Mouse (Mus musculus) hindbrain, postnatal 0 days (tissue): ENCODE data around the gene Ift80. TPM values are rescaled to one million over a fixed set of nuclear protein-coding genes. Genes with fewer than 3 reads are reported as not detected.

ENCODE experiments used
- ATAC-seq: fragments of 200-750 bp; cut with Nextera tagmentation; 2 replicates; pipeline ENCODE4 v1.8.0; 2017; ENCODE audit warnings: mild to moderate bottlenecking, moderate TSS enrichment, moderate library complexity
- DNase-seq: peaks from one replicate; pipeline ENCODE4 v3.0.0-alpha.2; 2015; ENCODE audit warnings: low spot score
- H3K27ac ChIP-seq: fragments of 300-500 bp; sonication (generic); 2 replicates; pipeline ENCODE4 v1.5.1; 2014; ENCODE audit warnings: mild to moderate bottlenecking
- H3K27me3 ChIP-seq: fragments of 300-500 bp; sonication (generic); 2 replicates; pipeline ENCODE4 v1.6.1; 2014; ENCODE audit warnings: low read length, mixed read lengths; ENCODE audit not compliant: insufficient read depth
- H3K36me3 ChIP-seq: fragments of 300-500 bp; sonication (generic); 2 replicates; pipeline ENCODE4 v1.6.1; 2014; ENCODE audit warnings: low read length, mixed read lengths; ENCODE audit not compliant: insufficient read depth
- H3K4me1 ChIP-seq: fragments of 300-500 bp; sonication (generic); 2 replicates; pipeline ENCODE4 v1.6.1; 2014; ENCODE audit warnings: antibody characterized with exemption, low read length, mixed read lengths; ENCODE audit not compliant: insufficient read depth
- H3K4me2 ChIP-seq: fragments of 300-500 bp; sonication (generic); 2 replicates; pipeline ENCODE4 v1.6.1; 2014; ENCODE audit warnings: low read depth, mild to moderate bottlenecking, low read length, moderate library complexity, mixed read lengths
- H3K4me3 ChIP-seq: fragments of 300-500 bp; sonication (generic); 2 replicates; pipeline ENCODE4 v1.5.1; 2014; ENCODE audit warnings: low read length
- H3K9ac ChIP-seq: fragments of 300-500 bp; sonication (generic); replicated peaks from 2 replicates; pipeline ENCODE4 v1.6.1; 2014; ENCODE audit warnings: mild to moderate bottlenecking, low read length, moderate library complexity, mixed read lengths
- H3K9me3 ChIP-seq: fragments of 300-500 bp; sonication (generic); 2 replicates; pipeline ENCODE4 v1.6.1; 2016; ENCODE audit warnings: low read length, mixed read lengths
- CTCF ChIP-seq: IDR thresholded peaks from 2 replicates; pipeline ENCODE4 v1.5.1; 2016; ENCODE audit warnings: antibody characterized with exemption, control low read depth, low read depth
- WGBS: fragments of 180-500 bp; shearing (Covaris S2); extraction: QIAGEN DNeasy Blood & Tissue Kit; methylation state at CpG from one replicate; pipeline ENCODE4 v1.1.7; 2014; 5-methylcytosine and 5-hydroxymethylcytosine counted together
- polyA plus RNA-seq: library from polyadenylated mRNA; unstranded; fragments of >200 nt; fragmentation: Nextera tagmentation; extraction: Ambion mirVana; gene quantifications from 2 replicates; pipeline ENCODE4 v1.2.1, GENCODE M21; 2015
- total RNA-seq: library from RNA; depleted of rRNA; stranded (reverse); fragments of >200 nt; gene quantifications from 2 replicates; pipeline ENCODE4 v1.2.3, GENCODE M21; 2014

Ift80 gene
- total and polyA plus RNA-seq, 2 experiments from 2014 or later: 5.3 to 7.7 TPM

DNA sequence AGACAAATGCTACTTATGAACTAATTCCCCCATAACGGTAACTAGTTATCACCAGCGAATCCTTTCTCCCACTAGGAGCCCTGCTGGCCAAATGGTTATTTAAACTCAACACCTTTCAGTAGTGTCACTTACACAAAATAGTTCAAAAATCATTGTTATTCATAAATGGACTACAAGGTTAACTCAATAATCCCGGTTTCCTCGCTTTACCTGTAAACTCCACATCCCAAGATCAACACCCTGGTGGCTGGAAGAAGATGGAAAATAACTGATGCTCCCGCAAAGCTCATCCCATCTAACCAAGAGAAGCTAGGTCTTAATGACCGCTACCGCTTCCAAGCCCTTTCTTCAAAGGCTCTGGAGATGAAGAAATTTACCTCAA lies 324 bp downstream of the Ift80 start:
- Histone ChIP-seq H3K27ac (0 out of 2 replicates have a peak overlapping the region, but pooled peaks have one; percentile 82), H3K27me3 (no peaks in the 10 kb centered on the region), H3K4me2 (peak overlapping the region; percentile 70), H3K4me3 (peak overlapping the region; percentile 91), H3K4me1 (no peaks in the 10 kb centered on the region; the same call in 1 of the 2 replicates), H3K36me3 (no peaks in the 10 kb centered on the region), H3K9ac (peak overlapping the region; percentile 65), H3K9me3 (no peaks in the 10 kb centered on the region)
- WGBS: under 1% methylated on average over 7 of the region's 7 CpGs
- DNase-seq (no peak), ATAC-seq (no peak; the same call in 1 of the 2 replicates)
- no peak; the same call in none of the 2 replicates for TF ChIP-seq CTCF

DNA sequence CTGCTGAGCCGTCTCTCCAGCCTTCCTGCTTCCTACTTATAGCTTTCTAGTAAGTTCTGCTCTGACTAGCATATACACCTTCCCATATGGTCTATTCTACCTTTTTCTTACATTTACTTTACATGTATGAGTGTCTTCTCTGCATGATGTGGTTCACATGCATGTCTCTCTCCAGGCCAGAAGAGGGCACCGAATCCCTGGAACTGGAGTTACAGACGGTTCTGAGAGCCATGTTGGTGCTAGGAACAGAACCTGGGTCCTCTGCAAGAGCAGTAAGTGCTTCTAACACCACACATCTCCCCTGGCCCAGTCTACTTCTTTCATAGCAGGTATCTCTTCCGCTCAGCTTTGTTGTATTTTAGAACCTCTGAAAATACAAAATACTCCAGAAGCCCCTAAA lies 1.6 kb downstream of the Ift80 start:
- no peaks in the 10 kb centered on the region for H3K9me3 ChIP-seq
- ATAC-seq: no peak
- 84% methylated on average over 4 of the region's 4 CpGs for WGBS
- H3K27me3 ChIP-seq: no peaks in the 10 kb centered on the region
- no peak overlapping the region for H3K27ac ChIP-seq
- no peaks in the 10 kb centered on the region for H3K36me3 ChIP-seq
- H3K4me3 ChIP-seq: no peak overlapping the region
- DNase-seq: no peak
- H3K4me2 ChIP-seq: no peak overlapping the region
- H3K9ac ChIP-seq: no peak overlapping the region
- no peaks in the 10 kb centered on the region; the same call in 1 of the 2 replicates for H3K4me1 ChIP-seq
- TF ChIP-seq CTCF: no peak

DNA sequence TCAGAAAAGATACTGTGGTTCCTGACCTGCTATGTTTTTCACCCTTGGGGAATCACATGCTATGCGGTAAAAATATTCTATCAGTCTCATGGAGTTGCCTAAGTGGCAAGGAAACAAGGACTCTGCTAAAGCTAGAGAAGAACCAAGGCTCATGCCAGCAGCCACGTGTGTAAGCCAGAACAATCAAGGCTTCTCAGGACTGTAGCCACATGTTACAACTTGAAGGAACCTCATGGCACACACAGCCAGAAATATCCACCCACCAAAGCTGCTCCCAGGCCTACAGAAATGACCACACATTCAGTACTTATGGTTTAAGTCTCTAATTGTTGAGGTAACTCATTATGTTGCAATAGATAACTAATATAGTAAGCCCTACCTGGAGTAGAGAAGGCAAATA lies 17.8 kb downstream of the Ift80 start:
- 87% methylated on average over 2 of the region's 2 CpGs for WGBS
- Histone ChIP-seq H3K27ac (no peak overlapping the region), H3K4me3 (no peak overlapping the region), H3K36me3 (peaks cover 3% of the 10 kb centered on the region), H3K9me3 (no peaks in the 10 kb centered on the region), H3K4me2 (no peak overlapping the region), H3K27me3 (no peaks in the 10 kb centered on the region), H3K4me1 (no peaks in the 10 kb centered on the region), H3K9ac (no peak overlapping the region)
- no peak for ATAC-seq
- no peak for DNase-seq
- no peak for TF ChIP-seq CTCF

DNA sequence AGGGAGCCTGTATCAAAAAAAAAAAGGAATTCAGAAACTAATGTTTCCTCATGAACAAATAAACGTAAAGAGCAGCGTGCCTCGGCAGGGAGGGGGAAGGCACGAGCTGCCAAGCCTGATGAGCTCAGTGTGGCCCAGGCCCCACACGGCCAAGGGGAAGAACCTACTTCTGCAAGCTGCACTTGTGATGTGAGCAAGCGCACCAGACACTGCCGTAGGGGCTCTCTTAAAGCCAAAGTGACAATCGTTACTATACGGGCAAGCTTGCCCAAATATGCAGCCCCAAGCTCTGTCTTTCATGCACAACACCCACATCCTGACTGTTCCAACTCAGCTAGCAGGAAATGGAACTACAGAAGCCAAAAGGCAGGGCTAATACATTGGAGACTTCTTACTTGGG lies 23.5 kb downstream of the Ift80 start:
- Histone ChIP-seq H3K27me3 (no peaks in the 10 kb centered on the region), H3K27ac (no peak overlapping the region), H3K4me2 (no peak overlapping the region), H3K9ac (no peak overlapping the region), H3K9me3 (no peaks in the 10 kb centered on the region), H3K36me3 (peaks cover 3% of the 10 kb centered on the region), H3K4me3 (no peak overlapping the region), H3K4me1 (no peaks in the 10 kb centered on the region)
- no peak for DNase-seq
- ATAC-seq: no peak
- WGBS: 80% methylated on average over 9 of the region's 9 CpGs
- TF ChIP-seq CTCF: no peak

DNA sequence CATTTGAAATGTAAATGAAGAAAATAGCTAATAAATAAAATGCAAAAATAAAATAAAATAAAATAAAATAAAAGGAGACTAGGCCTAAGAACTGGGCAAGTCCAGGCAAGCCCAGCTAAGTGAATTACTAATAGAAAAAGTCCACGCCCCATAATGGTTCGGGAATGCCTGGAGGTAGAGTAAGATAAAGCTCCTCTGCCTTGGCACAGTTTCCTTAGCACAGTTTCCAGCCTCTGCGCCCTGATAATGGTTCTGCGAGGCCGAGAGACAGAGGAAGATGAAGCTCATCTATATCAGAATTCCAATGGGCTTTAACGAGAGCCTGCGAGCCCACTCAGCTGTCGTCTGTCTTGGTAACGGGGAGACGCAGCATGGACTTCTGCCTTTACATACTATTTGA lies 25.2 kb downstream of the Ift80 start:
- Histone ChIP-seq H3K4me1 (no peaks in the 10 kb centered on the region), H3K36me3 (no peaks in the 10 kb centered on the region), H3K4me3 (no peak overlapping the region), H3K27ac (no peak overlapping the region), H3K9me3 (no peaks in the 10 kb centered on the region), H3K27me3 (no peaks in the 10 kb centered on the region), H3K9ac (no peak overlapping the region), H3K4me2 (no peak overlapping the region)
- no peak for TF ChIP-seq CTCF
- WGBS: 92% methylated on average over 10 of the region's 10 CpGs
- no peak for DNase-seq
- ATAC-seq: no peak

DNA sequence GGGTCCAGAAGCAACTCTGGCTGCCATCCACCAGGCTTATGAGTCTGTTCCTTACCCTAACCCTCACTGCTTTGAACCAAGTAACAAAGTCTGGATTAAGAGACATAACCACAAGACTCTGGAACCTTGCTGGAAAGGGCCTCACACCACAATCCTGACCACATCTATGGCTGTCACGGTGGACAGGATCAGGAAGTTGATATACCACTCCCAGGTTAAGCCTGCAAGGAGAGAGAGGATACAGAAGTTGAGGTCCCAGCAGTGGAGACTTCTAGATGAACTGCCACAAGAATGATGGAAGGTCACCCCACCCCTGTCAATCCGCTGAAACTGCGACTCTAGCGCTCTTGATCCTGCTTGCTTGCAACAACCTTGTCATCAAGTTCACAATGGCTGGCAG lies 26.7 kb downstream of the Ift80 start:
- Histone ChIP-seq H3K36me3 (no peaks in the 10 kb centered on the region), H3K4me3 (no peak overlapping the region), H3K4me1 (no peaks in the 10 kb centered on the region), H3K9me3 (no peaks in the 10 kb centered on the region), H3K27ac (no peak overlapping the region), H3K4me2 (no peak overlapping the region), H3K27me3 (no peaks in the 10 kb centered on the region), H3K9ac (no peak overlapping the region)
- TF ChIP-seq CTCF: no peak
- 94% methylated on average over 4 of the region's 4 CpGs for WGBS
- no peak for ATAC-seq
- no peak for DNase-seq

DNA sequence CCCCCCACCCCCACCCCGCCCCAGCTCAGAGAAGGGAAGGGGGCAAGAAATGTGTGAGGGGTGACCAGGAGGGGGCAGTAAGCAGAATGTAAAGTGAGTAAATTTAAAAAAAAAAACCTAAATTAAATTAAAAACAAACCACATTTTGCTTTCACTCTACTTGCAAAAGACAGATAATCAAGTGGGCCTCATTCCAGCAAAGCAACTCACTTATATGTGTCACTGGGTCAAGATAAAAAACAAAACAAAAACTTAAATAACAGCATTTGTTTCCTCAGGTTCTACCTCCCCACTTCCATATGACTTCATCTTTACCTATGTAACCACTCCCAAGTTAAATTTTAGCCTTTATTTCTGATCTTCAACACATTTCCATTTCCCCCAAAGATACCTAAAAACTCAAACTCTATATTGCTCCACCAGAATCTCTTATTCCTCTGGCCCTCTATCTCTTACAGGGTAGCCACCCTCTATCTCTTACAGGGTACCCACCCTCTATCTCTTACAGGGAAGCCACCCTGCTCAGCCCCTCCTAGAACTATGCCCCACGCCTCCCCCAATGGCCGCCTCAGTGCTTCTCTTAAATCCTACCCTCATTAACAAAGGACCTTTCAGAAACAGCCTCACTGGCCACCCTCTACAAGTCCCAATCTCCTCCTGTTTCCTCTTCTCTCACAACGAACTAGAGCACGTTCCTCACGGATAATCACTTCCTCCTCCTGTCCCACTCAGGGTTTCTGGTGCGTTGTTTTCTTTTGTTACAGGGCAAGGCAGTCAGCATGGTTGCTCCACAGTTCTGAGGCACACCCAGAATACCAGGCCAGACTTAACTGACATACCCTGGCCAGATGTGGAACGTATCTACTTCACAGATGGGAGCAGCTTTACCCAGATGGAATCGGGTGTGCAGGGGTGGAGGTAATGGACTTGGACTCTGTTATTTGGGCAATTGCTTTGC lies 28.6 kb downstream of the Ift80 start:
- WGBS: 71% methylated on average over 9 of the region's 9 CpGs
- Histone ChIP-seq H3K9ac (no peak overlapping the region), H3K4me2 (no peak overlapping the region), H3K9me3 (no peaks in the 10 kb centered on the region), H3K4me3 (no peak overlapping the region), H3K27me3 (no peaks in the 10 kb centered on the region), H3K27ac (no peak overlapping the region), H3K36me3 (no peaks in the 10 kb centered on the region), H3K4me1 (no peaks in the 10 kb centered on the region)
- no peak for TF ChIP-seq CTCF
- ATAC-seq: no peak
- DNase-seq: no peak
